Mouse (Mus musculus) MEL (cell line): ENCODE results near the gene Lnx1. TPM values are rescaled to one million over a fixed set of nuclear protein-coding genes. Genes with fewer than 3 reads are reported as not detected.

Experiments
- DNase-seq: peaks from one replicate; pipeline ENCODE4 v3.0.0; 2011; ENCODE audit warnings: low read depth, low spot score
- H3K27ac ChIP-seq: 2 replicates; pipeline ENCODE4 v1.5.1; 2012; ENCODE audit warnings: low read depth, mild to moderate bottlenecking, control low read depth, low read length, moderate library complexity; ENCODE audit not compliant: control insufficient read depth
- H3K27me3 ChIP-seq, 2 experiments: fragments of 150-350 bp in 1 of 2; sonication (generic) in 1 of 2; 2 replicates each; pipeline ENCODE4 v1.6.1; 2012; ENCODE audit warnings: low read length in 2 of 2, mild to moderate bottlenecking in 2 of 2, improper control_type of control experiment in 1 of 2, moderate library complexity in 1 of 2; ENCODE audit not compliant: insufficient read depth in 2 of 2, control insufficient read depth in 1 of 2
- H3K36me3 ChIP-seq, 2 experiments: 2 replicates each; pipeline ENCODE4 v1.6.1; 2012 to 2014; ENCODE audit warnings: low read length in 2 of 2, improper control_type of control experiment in 1 of 2, inconsistent platforms in 1 of 2, mild to moderate bottlenecking in 1 of 2; ENCODE audit not compliant: insufficient read depth in 2 of 2, control insufficient read depth in 1 of 2
- H3K4me1 ChIP-seq, 2 experiments: fragments of 150-350 bp in 1 of 2; sonication (generic) in 1 of 2; 2 replicates each; pipeline ENCODE4 v1.6.1; 2012; ENCODE audit warnings: low read length in 2 of 2, improper control_type of control experiment in 1 of 2, mild to moderate bottlenecking in 1 of 2; ENCODE audit not compliant: insufficient read depth in 2 of 2, control insufficient read depth in 1 of 2
- H3K4me3 ChIP-seq, 2 experiments: fragments of 150-350 bp in 1 of 2; sonication (generic) in 1 of 2; 2 replicates each; pipeline ENCODE4 v1.5.1; 2012; ENCODE audit warnings: low read depth in 2 of 2, low read length in 2 of 2, mild to moderate bottlenecking in 2 of 2, moderate library complexity in 2 of 2, control low read depth in 1 of 2, improper control_type of control experiment in 1 of 2; ENCODE audit not compliant: control insufficient read depth in 1 of 2, insufficient read depth in 1 of 2
- H3K79me2 ChIP-seq: 2 replicates; pipeline ENCODE4 v1.6.1; 2012; ENCODE audit warnings: mild to moderate bottlenecking, low read length, moderate library complexity; ENCODE audit not compliant: control insufficient read depth, poor library complexity, insufficient read depth
- H3K9ac ChIP-seq: 2 replicates; pipeline ENCODE4 v1.6.1; 2012; ENCODE audit warnings: low read depth, mild to moderate bottlenecking, control low read depth, low read length, moderate library complexity; ENCODE audit not compliant: control insufficient read depth, poor library complexity, severe bottlenecking
- H3K9me3 ChIP-seq: fragments of 150-350 bp; sonication (generic); replicated peaks from 2 replicates; pipeline ENCODE4 v1.6.1; 2012; ENCODE audit warnings: mild to moderate bottlenecking, low read length, improper control_type of control experiment, moderate library complexity; ENCODE audit not compliant: insufficient read depth
- BHLHE40 ChIP-seq: IDR thresholded peaks from 2 replicates; pipeline ENCODE4 v1.6.1; 2012; ENCODE audit warnings: low read depth, mild to moderate bottlenecking, inconsistent platforms, low read length, improper control_type of control experiment, borderline replicate concordance
- CHD2 ChIP-seq: IDR thresholded peaks from 2 replicates; pipeline ENCODE4 v1.6.1; 2011; ENCODE audit warnings: low read length, improper control_type of control experiment
- E2F4 ChIP-seq: IDR thresholded peaks from 2 replicates; pipeline ENCODE4 v1.6.1; 2011; ENCODE audit warnings: low read depth, low read length, improper control_type of control experiment, borderline replicate concordance
- ELF1 ChIP-seq: IDR thresholded peaks from 2 replicates; pipeline ENCODE4 v1.6.1; 2014; ENCODE audit warnings: low read depth, mild to moderate bottlenecking, inconsistent platforms, low read length, improper control_type of control experiment, moderate library complexity
- ETS1 ChIP-seq: IDR thresholded peaks from 2 replicates; pipeline ENCODE4 v1.6.1; 2012; ENCODE audit warnings: low read depth, mild to moderate bottlenecking, inconsistent platforms, low read length, improper control_type of control experiment, moderate library complexity
- GABPA ChIP-seq: IDR thresholded peaks from 2 replicates; pipeline ENCODE4 v1.6.1; 2012; ENCODE audit warnings: low read depth, mild to moderate bottlenecking, inconsistent platforms, low read length, improper control_type of control experiment, moderate library complexity
- HCFC1 ChIP-seq: IDR thresholded peaks from 2 replicates; pipeline ENCODE4 v1.6.1; 2012; ENCODE audit warnings: low read depth, mild to moderate bottlenecking, inconsistent platforms, low read length, improper control_type of control experiment, moderate library complexity
- JUND ChIP-seq: IDR thresholded peaks from 2 replicates; pipeline ENCODE4 v1.6.1; 2011; ENCODE audit warnings: low read depth, mild to moderate bottlenecking, improper control_type of control experiment, low read length
- MEF2A ChIP-seq: IDR thresholded peaks from 2 replicates; pipeline ENCODE4 v1.6.1; 2014; ENCODE audit warnings: low read depth, mild to moderate bottlenecking, inconsistent platforms, low read length, improper control_type of control experiment; ENCODE audit not compliant: poor library complexity, insufficient replicate concordance, severe bottlenecking; ENCODE audit errors: extremely low read depth
- MXI1 ChIP-seq: IDR thresholded peaks from 2 replicates; pipeline ENCODE4 v1.6.1; 2011; ENCODE audit warnings: mild to moderate bottlenecking, low read depth, low read length, improper control_type of control experiment
- MYB ChIP-seq: IDR thresholded peaks from 2 replicates; pipeline ENCODE4 v1.6.1; 2011; ENCODE audit warnings: mild to moderate bottlenecking, low read depth, low read length, improper control_type of control experiment
- MYC ChIP-seq: IDR thresholded peaks from 2 replicates; pipeline ENCODE4 v1.6.1; 2011; ENCODE audit warnings: low read depth, mild to moderate bottlenecking, low read length, improper control_type of control experiment, moderate library complexity
- NELFE ChIP-seq: IDR thresholded peaks from 2 replicates; pipeline ENCODE4 v1.6.1; 2011; ENCODE audit warnings: low read depth, low read length, improper control_type of control experiment
- POLR2AphosphoS2 ChIP-seq: IDR thresholded peaks from 2 replicates; pipeline ENCODE4 v1.6.1; 2011; ENCODE audit warnings: low read length, improper control_type of control experiment
- POLR2AphosphoS5 ChIP-seq: IDR thresholded peaks from 2 replicates; pipeline ENCODE4 v1.6.1; 2012; ENCODE audit warnings: low read depth, borderline replicate concordance, mild to moderate bottlenecking, inconsistent platforms, low read length, moderate library complexity, mixed read lengths
- SIN3A ChIP-seq: IDR thresholded peaks from 2 replicates; pipeline ENCODE4 v1.6.1; 2012; ENCODE audit warnings: low read length, improper control_type of control experiment, inconsistent platforms
- TCF12 ChIP-seq: IDR thresholded peaks from 2 replicates; pipeline ENCODE4 v1.6.1; 2014; ENCODE audit warnings: low read depth, mild to moderate bottlenecking, inconsistent platforms, low read length, improper control_type of control experiment, moderate library complexity
- UBTF ChIP-seq: IDR thresholded peaks from 2 replicates; pipeline ENCODE4 v1.6.1; 2012; ENCODE audit warnings: low read depth, mild to moderate bottlenecking, inconsistent platforms, low read length, improper control_type of control experiment, moderate library complexity, borderline replicate concordance; ENCODE audit not compliant: insufficient read depth
- USF1 ChIP-seq: IDR thresholded peaks from 2 replicates; pipeline ENCODE4 v1.6.1; 2014; ENCODE audit warnings: low read depth, mild to moderate bottlenecking, inconsistent platforms, low read length, improper control_type of control experiment, moderate library complexity
- ZC3H11A ChIP-seq: IDR thresholded peaks from 2 replicates; pipeline ENCODE4 v1.6.1; 2012; ENCODE audit warnings: low read depth, mild to moderate bottlenecking, inconsistent platforms, low read length, improper control_type of control experiment
- ZNF384 ChIP-seq: IDR thresholded peaks from 2 replicates; pipeline ENCODE4 v1.6.1; 2012; ENCODE audit warnings: low read depth, mild to moderate bottlenecking, inconsistent platforms, low read length, improper control_type of control experiment
- polyA plus RNA-seq, 2 experiments: library from polyadenylated mRNA; stranded (reverse) in 1 of 2; unstranded in 1 of 2; fragments of >175 nt in 1 of 2; fragments of >200 nt in 1 of 2; gene quantifications; 2 replicates each; pipeline versions ENCODE4 v1.2.1 to v1.2.4; 2012; ENCODE audit warnings: low replicate concordance in 2 of 2, low read depth in 1 of 2; ENCODE audit not compliant: insufficient read length in 2 of 2, insufficient read depth in 1 of 2, missing spikeins in 1 of 2
- total RNA-seq: library from RNA; depleted of rRNA; stranded (reverse); fragments of 300-350 nt; gene quantifications from 2 replicates; pipeline ENCODE4 v1.2.3, GENCODE M21; 2012

Lnx1 gene
- total and polyA plus RNA-seq, 3 experiments, result 0.06 TPM; not detected in 2

GRCm38 (mm10) chr5:74600010-74600409, 102.7 kb downstream of the Lnx1 start:
- TF ChIP-seq ETS1, result no peak
- TF ChIP-seq ZC3H11A, result no peak
- no peak for TF ChIP-seq MEF2A
- no peak for TF ChIP-seq ZNF384
- TF ChIP-seq UBTF, result no peak
- no peak for TF ChIP-seq MYC
- TF ChIP-seq POLR2AphosphoS5, result no peak
- no peak for TF ChIP-seq NELFE
- no peak for TF ChIP-seq MYB
- no peak for TF ChIP-seq JUND
- TF ChIP-seq BHLHE40, result no peak
- no peak for TF ChIP-seq TCF12
- TF ChIP-seq USF1, result no peak
- TF ChIP-seq GABPA, result no peak
- TF ChIP-seq CHD2, result no peak
- no peak for TF ChIP-seq HCFC1
- H3K27me3 ChIP-seq, result no peaks in the 10 kb centered on the region
- H3K27ac ChIP-seq, result no peak overlapping the region
- no peak overlapping the region for H3K4me3 ChIP-seq
- H3K79me2 ChIP-seq, result no peaks in the 10 kb centered on the region
- DNase-seq, result no peak
- H3K36me3 ChIP-seq, result peaks cover 2 to 14% of the 10 kb centered on the region in 2 experiments; a peak in 3 of 4 replicates
- no peak overlapping the region for H3K9ac ChIP-seq
- H3K4me1 ChIP-seq, result peaks cover 0 to 4% of the 10 kb centered on the region in 2 experiments; a peak in 2 of 4 replicates
- H3K9me3 ChIP-seq, result no peaks in the 10 kb centered on the region

- Histone ChIP-seq H3K27ac (no peak overlapping the region), H3K27me3 (no peaks in the 10 kb centered on the region), H3K9me3 (no peaks in the 10 kb centered on the region), H3K79me2 (no peaks in the 10 kb centered on the region), H3K4me3 (no peak overlapping the region), H3K36me3 (peaks cover 0 to 42% of the 10 kb centered on the region in 2 experiments; a peak in 2 of 4 replicates), H3K9ac (no peak overlapping the region), H3K4me1 (no peaks in the 10 kb centered on the region)
- DNase-seq, result no peak
- TF ChIP-seq ELF1 (no peak), SIN3A (no peak), E2F4 (no peak), BHLHE40 (no peak), MEF2A (no peak), HCFC1 (no peak), POLR2AphosphoS2 (no peak), MYC (no peak), MXI1 (no peak), NELFE (no peak)
These were observed 109.6 kb downstream of the Lnx1 start for GRCm38 (mm10) chr5:74593147-74593546.
